Mouse (Mus musculus) effector memory CD4-positive, alpha-beta T cell, adult 7 months (primary cell): ENCODE data around the gene Gm21293. TPM values are rescaled to one million over a fixed set of nuclear protein-coding genes. Genes with fewer than 3 reads are reported as not detected.

Experiments used
- polyA plus RNA-seq: library from polyadenylated mRNA; unstranded; fragments of 100-300 nt; shearing (Covaris generic); gene quantifications from one replicate; pipeline ENCODE4 v1.2.1, GENCODE M21; 2017

Gene Gm21293
- not detected for polyA plus RNA-seq

DNA sequence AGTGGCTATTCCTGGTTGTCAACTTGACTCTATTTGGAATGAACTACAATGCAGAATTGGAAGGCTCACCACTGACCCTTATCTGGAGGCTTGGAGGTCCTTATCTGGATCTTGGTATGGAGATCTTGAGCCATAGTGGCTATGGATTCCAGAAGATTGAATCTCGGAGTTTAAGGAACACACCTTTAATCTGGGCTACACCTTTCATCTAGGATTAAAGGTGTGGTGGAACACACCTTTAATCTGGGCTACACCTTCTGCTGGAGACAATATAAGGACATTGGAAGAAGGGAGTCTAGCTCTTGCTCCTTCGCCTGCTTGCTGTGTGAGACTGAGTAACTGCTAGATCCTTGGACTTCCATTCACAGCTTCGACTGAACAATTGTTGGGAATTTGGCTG is at the start of gene Gm21293:
Gene Gm21293, plus strand, starts transcription at position 301 of the 400 bp plus-strand sequence.

DNA sequence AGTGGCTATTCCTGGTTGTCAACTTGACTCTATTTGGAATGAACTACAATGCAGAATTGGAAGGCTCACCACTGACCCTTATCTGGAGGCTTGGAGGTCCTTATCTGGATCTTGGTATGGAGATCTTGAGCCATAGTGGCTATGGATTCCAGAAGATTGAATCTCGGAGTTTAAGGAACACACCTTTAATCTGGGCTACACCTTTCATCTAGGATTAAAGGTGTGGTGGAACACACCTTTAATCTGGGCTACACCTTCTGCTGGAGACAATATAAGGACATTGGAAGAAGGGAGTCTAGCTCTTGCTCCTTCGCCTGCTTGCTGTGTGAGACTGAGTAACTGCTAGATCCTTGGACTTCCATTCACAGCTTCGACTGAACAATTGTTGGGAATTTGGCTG is 8.4 kb downstream of the Gm21293 start, which contains the start of gene Gm6763:
Gene Gm6763, plus strand, starts transcription at position 301 of the 400 bp plus-strand sequence.

GRCm38 (mm10) chr10:104159706-104160105 is 16.9 kb downstream of the Gm21293 start, which contains the start of gene Gm8764:
Gene Gm8764 (plus strand): TSS chr10:104160006.

GRCm38 (mm10) chr10:104168215-104168614 is 25.4 kb downstream of the Gm21293 start, which contains the start of gene Gm21304:
Gene Gm21304 (plus strand): TSS chr10:104168515.

GRCm38 (mm10) chr10:104176724-104177123 is 33.9 kb downstream of the Gm21293 start, which contains the start of gene Gm21312:
Gene Gm21312 (plus strand): TSS chr10:104177024.

GRCm38 (mm10) chr10:104185233-104185632 is 42.4 kb downstream of the Gm21293 start, which contains the start of gene Gm20765:
Gene Gm20765 (plus strand): TSS chr10:104185533.

DNA sequence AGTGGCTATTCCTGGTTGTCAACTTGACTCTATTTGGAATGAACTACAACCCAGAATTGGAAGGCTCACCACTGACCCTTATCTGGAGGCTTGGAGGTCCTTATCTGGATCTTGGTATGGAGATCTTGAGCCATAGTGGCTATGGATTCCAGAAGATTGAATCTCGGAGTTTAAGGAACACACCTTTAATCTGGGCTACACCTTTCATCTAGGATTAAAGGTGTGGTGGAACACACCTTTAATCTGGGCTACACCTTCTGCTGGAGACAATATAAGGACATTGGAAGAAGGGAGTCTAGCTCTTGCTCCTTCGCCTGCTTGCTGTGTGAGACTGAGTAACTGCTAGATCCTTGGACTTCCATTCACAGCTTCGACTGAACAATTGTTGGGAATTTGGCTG is 51.0 kb downstream of the Gm21293 start, which contains the start of gene Gm4340:
Gene Gm4340, plus strand, starts transcription at position 301 of the 400 bp plus-strand sequence.

Other genes with a start within 250 kb of the Gm21293 start
- gene Gm6763, start 8.5 kb downstream of the Gm21293 start, polyA plus RNA-seq: not detected
- gene Gm8764, start 17.0 kb downstream of the Gm21293 start, polyA plus RNA-seq: not detected
- gene Gm21304, start 25.5 kb downstream of the Gm21293 start, polyA plus RNA-seq: not detected
- not detected for gene Gm21312, start 34.0 kb downstream of the Gm21293 start, polyA plus RNA-seq
- not detected for gene Gm20765, start 42.5 kb downstream of the Gm21293 start, polyA plus RNA-seq
- not detected for gene Gm4340, start 51.1 kb downstream of the Gm21293 start, polyA plus RNA-seq